Mouse (Mus musculus): ENCODE data around the gene Rps6kb1.

The Rps6kb1 gene

GRCm38 (mm10) chr11:86580319-86581113 is 35.9 kb upstream of the Rps6kb1 start:
- no peak for DNase-seq (ENCODE audit: low spot score)

DNA sequence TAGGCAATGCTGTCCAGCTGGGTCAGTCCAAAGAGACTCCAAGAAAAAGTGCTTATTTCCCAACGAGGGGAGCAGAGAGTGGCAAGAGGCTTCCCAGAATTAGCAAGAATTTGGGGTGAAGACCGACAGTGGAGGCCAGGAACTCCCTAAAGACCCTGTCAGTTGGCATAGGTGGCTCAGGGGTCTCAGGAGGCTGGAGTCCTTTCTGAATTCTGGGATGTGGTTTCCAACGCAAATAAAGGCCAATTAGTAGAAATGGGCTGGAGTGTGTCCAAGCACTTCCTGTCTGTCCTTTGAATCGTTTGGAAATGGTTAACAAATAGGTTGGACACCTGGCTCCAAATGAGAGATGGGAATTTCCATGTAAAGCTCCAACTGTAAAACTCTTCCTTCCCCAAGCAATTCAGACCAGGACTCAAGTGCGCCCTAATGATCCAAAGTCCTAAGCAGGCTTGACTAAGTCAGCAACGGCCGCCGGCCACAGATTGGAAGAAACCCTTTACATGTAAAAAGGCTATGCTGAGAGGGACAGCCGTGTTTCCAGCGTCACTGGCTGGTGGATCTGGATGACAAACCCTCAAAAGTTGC is 35.2 kb upstream of the Rps6kb1 start:
- no peak for DNase-seq (ENCODE audit: low spot score)

- DNase-seq (ENCODE audit: low spot score), result no peak
Measured at GRCm38 (mm10) chr11:86578809-86579730, 34.5 kb upstream of the Rps6kb1 start.

DNA sequence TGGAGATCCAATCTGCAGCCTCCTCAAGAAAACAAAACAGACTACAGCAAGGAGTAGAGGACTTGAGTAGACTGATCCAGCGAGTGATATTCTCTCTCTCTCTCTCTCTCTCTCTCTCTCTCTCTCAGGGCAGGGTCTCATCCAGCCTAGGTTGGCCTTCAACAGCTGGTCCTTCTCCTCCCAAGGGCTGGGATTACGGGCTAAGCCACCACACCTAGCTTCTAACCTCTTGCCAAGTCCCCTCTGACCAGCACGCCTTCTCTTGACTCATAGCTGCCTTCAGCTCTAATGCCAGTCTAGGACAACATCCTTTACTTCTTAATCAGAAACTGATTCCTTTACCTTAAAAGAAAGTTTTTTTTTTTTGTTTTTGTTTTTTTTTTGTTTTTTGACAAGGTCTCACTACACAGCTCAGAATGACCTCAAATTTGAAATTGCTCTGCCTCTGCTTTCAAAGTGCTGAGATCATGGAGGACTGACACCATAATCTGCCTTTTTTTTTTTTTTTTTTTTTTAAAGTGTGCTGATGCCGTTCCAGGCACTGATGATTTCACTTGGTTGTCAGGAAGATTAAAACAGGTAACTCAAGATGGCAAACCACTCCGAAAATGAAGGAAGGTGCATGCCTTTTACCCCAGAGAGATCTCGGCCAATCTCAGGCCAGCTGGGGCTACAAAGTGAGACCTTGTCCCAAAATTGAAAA is 33.7 kb upstream of the Rps6kb1 start:
- DNase-seq (ENCODE audit: low spot score), result no peak

DNA sequence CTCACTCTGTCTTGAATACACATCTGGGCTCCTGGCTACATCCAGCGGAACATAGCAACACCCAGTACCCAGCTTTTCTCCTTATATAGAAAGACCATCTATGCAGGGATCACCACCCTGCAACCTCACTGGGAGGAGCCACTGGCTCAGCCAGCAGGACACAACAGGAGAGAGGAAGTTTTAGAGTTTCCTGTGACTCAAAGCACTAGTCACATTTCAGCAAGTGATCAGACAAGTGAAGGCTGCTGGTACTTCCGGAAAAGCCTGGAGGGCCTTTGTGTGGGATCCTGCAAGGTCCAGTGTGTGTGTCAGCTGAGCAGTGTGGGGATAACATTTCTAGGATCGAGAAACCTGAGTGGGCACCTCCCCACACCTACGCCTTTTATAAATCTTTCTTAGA is 32.6 kb upstream of the Rps6kb1 start:
- DNase-seq (ENCODE audit: low spot score), result no peak

DNA sequence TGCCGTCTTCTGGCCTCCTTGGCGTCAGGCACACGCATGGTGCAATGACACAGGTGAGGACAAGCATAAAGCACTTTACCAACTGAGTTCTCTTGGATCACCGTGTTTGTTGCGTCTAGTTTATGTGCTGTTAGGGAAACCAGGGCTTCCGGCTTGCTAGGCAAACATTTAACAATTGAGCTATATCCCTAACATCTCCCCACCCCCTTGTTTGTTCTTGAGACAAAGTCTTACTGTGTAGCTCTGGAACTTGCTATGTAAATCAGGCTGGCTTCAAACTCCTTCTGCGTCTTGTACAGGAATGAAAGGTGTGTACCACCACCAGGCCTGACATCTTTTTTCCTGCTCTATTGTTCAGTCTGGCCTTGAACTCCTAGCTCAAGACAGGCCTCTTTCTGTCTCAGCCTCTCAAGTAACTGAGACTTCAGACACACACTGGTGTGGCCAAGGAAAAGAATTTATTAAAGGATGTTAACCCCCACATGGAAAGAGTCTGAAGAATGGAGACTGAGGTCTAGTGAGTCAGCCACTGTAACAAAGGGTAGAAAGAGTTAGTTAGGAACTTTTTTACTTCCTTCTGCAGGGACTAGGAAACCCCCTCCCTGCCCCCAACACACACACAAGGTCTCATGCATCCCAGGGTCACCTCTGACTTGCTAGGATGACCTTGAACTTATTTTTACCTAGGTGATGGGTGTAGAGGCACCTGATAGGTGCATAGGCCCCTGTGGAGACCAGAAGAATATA is 31.2 kb upstream of the Rps6kb1 start:
- no peak for DNase-seq (ENCODE audit: low spot score)

GRCm38 (mm10) chr11:86574408-86574807 is 29.8 kb upstream of the Rps6kb1 start:
- no peak for DNase-seq (ENCODE audit: low spot score)

GRCm38 (mm10) chr11:86573646-86574231 is 29.1 kb upstream of the Rps6kb1 start:
- no peak for DNase-seq (ENCODE audit: low spot score)

GRCm38 (mm10) chr11:86572623-86573022 is 28.0 kb upstream of the Rps6kb1 start:
- no peak for DNase-seq (ENCODE audit: low spot score)

GRCm38 (mm10) chr11:86571871-86572270 is 27.3 kb upstream of the Rps6kb1 start:
- DNase-seq (ENCODE audit: low spot score), result no peak

- DNase-seq (ENCODE audit: low spot score), result no peak
Measured at GRCm38 (mm10) chr11:86571047-86571855, 26.6 kb upstream of the Rps6kb1 start.

DNA sequence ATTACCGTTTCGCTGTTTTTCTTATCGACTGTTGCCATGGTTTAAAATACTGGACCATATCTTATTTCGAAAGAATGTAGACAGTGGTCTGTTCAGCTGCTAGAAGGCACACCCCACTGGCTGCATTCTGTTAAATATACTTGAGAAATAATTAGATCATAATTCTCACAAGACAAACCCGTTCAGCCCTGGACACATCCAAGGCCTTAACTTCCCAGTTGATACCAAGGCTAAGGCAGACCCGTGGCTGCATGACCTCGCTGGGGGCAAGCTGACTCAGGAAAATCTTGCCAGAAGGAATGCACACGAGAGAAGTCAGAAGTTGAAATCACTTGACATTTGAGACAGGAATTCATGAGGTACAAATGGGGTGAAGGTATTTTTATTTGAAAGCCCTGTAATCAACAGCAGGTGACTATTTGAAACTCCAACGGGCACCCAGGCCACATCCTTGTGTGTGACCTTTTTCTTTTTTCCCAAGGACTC is 25.7 kb upstream of the Rps6kb1 start:
- DNase-seq (ENCODE audit: low spot score), result no peak

DNA sequence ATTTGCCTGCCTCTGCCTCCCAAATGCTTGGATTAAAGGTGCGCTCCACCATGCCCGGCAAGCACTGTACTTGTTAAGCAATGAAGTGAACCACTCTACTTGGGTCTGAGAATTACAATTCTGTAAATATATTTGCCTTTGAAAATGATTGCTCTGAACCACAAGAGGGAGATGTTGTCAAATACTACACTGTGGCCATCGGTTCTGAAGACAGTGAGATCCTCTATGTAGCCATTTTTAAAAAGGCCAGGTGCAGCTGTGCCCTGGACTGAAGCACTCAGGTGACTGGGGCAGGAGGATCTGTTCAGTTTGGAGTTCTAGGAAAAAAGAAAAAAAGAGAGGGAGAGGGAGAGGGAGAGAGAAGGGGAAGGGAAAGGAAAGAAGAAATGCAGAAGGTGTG is 23.8 kb upstream of the Rps6kb1 start:
- DNase-seq (ENCODE audit: low spot score), result no peak

GRCm38 (mm10) chr11:86558258-86558657 is 13.7 kb upstream of the Rps6kb1 start:
- no peak for DNase-seq (ENCODE audit: low spot score)

DNA sequence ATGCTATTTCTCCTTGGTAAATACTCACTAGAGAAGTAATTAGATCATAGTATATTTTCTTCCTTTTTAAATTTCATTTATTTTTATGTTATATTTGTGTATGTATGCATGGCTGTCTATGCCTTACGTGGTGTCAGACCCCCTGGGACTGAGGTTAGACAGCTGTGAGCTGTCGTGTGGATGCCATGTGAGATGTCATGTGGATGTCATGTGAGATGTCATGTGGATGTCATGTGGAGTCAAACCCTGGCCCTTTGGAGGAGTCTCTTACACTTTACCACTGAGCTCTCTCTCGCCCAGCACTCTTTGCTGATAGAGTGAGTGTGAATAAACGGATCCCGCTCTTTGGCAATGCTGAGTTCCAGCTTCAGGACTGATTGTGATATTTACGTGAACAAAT is 8.9 kb upstream of the Rps6kb1 start:
- no peak for DNase-seq (ENCODE audit: low spot score)

- DNase-seq (ENCODE audit: low spot score), result no peak
Measured at GRCm38 (mm10) chr11:86547412-86547811, 2.8 kb upstream of the Rps6kb1 start.

DNA sequence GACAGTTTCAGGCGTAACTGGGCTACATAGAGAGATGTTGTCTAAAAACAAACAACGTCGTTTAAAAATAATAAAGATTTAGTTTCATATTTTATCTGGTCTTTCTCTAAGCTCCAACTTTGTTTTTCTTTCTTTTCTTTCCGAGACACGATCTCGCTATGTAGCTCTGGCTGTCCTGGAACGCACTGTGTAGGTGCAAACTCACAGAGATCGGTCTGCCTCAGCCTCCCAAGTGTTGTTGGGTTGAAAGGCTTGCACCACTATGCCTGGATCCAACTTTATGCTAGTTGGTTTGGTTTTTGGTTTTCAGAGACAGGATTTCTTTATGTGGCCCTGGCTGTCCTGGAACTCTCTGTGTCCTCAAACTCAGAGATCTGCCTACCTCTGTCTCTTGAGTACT is 951 bp upstream of the Rps6kb1 start:
- no peak for DNase-seq (ENCODE audit: low spot score)

DNA sequence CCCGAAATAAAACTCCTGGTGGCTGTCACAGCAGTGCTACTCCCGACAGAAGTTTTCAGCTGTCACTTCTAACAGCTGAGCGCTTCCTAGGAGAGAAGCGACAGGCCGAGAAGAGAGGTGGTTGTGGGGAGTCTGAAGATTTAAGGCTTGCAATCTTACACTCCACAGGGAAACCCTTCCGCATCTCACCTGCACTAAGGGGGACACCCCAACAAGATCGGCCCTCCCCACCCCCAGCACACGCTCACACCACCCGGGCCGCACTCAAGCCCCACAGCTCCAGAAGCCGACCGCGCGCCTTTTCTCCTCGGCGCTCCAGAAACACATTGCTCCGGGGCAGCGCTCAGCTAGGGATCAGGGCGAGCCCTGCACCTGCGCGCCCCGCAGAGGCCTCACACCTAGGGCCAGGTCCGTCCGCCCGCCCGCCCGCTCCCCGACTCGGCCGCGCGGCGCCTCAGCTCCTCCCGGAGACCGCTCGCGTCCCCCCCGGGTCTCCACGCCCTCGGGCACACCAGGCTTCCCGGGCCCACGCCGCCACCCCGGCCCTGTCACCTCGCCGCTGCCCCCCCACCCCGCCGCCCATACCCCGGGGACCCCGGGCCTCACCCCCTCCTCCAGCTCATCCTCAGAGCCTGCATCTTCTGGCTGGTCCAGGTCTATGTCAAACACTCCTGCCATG is 506 bp downstream of the Rps6kb1 start:
- no peak for DNase-seq (ENCODE audit: low spot score)

DNA sequence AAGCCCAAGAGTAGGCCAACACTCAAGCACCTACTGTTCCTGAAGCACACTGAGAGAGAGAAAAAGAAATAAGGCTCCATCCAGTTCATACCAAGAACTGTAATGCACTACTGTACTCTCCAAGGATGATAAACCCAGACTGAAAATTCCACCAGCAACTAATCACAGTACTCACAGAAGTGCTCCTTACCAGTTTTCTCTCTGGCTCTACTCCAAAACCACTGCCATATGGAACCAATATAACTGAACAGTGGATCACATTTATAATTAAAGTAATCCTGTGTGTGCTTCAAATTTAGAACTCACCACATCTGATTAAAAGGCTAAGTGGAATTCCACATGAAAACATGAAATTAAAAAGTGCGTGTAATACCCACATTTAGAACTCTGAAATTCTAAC is 1.8 kb downstream of the Rps6kb1 start:
- no peak for DNase-seq (ENCODE audit: low spot score)

Measured in ovary, postnatal 10 days (tissue).